Mouse (Mus musculus): ENCODE results near the gene Wdr43.

The Wdr43 gene

DNA sequence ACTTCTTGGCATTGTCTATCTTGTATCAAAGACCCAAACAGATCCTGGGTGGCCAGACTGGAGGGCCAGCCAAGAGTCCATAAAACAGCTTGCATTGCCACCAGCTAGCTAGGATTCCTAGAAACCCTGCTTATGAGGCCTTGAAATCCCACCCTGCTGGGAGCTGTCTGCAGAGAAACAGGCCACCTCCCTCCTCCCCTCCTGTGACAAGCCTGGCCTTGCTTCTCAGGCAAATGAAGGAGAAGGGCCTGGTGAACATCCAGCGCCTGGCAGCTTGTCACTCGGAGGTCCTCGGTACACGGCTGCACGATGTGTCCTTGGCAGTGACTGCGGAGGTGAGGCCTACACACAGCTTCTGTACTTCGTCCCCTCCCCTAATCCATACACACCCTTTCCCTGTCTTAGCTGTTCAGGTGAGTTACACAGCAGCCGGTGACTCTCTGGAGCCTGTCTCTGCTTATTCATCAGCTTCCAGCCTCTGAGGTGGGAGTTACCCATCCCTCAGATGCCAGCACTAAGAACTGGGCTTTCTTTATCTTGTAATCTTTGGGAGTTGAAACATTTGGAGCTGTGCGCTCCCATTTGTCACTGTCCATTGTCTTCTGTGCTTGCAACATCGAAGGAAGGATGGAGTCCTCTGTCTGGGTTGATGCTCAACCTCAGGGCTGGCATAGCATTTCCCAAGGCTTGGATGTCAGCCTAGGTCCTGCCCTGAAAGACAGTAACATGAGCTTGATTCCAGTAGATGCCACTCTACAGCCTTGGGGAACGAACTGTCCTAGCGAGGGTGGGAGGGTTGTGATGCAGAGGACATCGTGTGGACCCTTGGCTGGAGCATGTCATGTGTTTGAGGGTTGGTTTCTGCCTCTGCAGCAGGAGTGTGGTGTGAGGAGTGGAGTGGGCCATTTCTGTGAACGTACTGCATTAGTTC, 90.1 kb downstream of the Wdr43 start:
- no peak for DNase-seq (ENCODE audit: low spot score)

DNA sequence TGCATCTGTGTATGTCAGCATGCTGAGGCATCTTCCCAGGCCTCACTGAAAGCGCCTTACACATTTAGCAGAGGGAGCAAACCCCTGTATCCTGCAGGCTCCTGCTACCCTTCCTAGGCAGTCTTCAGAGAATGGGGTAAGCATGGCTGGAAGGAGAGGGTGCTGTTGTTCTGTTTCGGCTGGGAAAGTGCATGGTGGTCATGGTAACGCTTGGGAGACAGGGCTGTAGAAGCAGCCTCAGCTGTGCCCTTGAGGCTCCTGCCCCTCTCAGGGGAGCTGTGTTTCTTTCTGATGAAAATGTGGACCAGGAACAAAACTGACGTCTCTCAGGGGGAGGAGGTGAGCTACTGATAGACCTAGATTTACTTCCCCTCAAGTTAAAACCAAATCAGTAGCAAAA, 92.0 kb downstream of the Wdr43 start:
- DNase-seq (ENCODE audit: low spot score), result no peak

Data from urinary bladder, postnatal 10 days (tissue).